In the genomic region with DNA sequence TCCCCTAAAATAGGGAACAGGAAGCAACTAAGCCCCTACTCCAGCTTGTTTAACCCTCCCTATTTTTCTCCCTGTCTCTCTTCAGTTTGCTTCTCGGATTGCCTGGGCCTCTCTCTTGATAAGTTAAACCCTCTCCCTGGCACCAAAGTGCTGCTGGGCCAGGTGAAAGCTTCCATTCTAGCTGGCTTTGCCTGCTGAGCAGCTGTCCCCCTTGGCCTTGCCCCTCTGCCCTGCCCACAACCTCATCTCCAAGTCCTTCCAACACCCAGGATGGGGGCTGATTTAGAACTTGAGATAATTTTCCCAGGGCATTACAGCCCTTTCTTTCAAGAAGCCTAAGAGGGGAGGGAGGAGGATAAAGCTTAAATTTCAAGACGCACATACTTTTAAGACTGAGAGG, we compare ENCODE assay signal across 12 mouse cellular contexts.
"Had no signal": no experiment of that assay in that cellular context is flagged by ENCODE, and none has a peak within 500 bp of the region (broad histone marks: within the 10 kb centered on the region; RNA-seq: fewer than 3 reads in every experiment).

No protein-coding gene starts in this region.

- ATAC-seq: liver, embryonic 12.5 days had no signal

- H3K9me3 ChIP-seq: limb, embryonic 15.5 days; liver, embryonic 12.5 days had no signal

- H3K4me1 ChIP-seq: limb, embryonic 15.5 days; liver, embryonic 12.5 days; megakaryocyte, embryonic 14.5 days had no signal

- H3K36me3 ChIP-seq: limb, embryonic 15.5 days; liver, embryonic 12.5 days had no signal

- H3K9ac ChIP-seq: limb, embryonic 15.5 days; liver, embryonic 12.5 days; lung, embryonic 14.5 days had no signal

- H3K4me2 ChIP-seq: limb, embryonic 15.5 days; liver, embryonic 12.5 days; lung, embryonic 14.5 days had no signal

- DNase-seq: kidney, adult 8-10 months; kidney, postnatal 25 days; lung, embryonic 14.5 days; lung, postnatal 14 days; right cerebral cortex, adult 18-20 months; right cerebral cortex, postnatal 25 days; thymus, postnatal 36 days had no signal

- H3K27me3 ChIP-seq: limb, embryonic 15.5 days; liver, embryonic 12.5 days; megakaryocyte, embryonic 14.5 days had no signal

- H3K4me3 ChIP-seq: left cerebral cortex, adult 2 months; limb, embryonic 15.5 days; liver, embryonic 12.5 days; megakaryocyte, embryonic 14.5 days had no signal

- H3K27ac ChIP-seq: limb, embryonic 15.5 days; liver, embryonic 12.5 days; macrophage had no signal
